Mouse (Mus musculus): ENCODE results near the gene Evc2.
A peak's percentile ranks its signal among the peaks of the same experiment; 100 is the strongest.

Gene Evc2

GRCm38 (mm10) chr5:37368796-37369195, 30.5 kb downstream of the Evc2 start:
- DNase-seq: no peak

- DNase-seq: no peak
These were observed 39.1 kb downstream of the Evc2 start for GRCm38 (mm10) chr5:37377376-37377775.

GRCm38 (mm10) chr5:37380641-37381040, 42.3 kb downstream of the Evc2 start:
- no peak for DNase-seq

- DNase-seq: no peak
These were observed 45.3 kb downstream of the Evc2 start for GRCm38 (mm10) chr5:37383570-37383969.

GRCm38 (mm10) chr5:37388646-37389045, 50.3 kb downstream of the Evc2 start:
- no peak for DNase-seq

- DNase-seq: peak; percentile 31
These were observed 51.7 kb downstream of the Evc2 start for GRCm38 (mm10) chr5:37389808-37390495.

GRCm38 (mm10) chr5:37390923-37391322, 52.6 kb downstream of the Evc2 start:
- no peak for DNase-seq

- DNase-seq: peak; percentile 64
These were observed 53.6 kb downstream of the Evc2 start for GRCm38 (mm10) chr5:37391901-37392300.

- DNase-seq: no peak
These were observed 57.1 kb downstream of the Evc2 start for GRCm38 (mm10) chr5:37395172-37396030.

GRCm38 (mm10) chr5:37419028-37419427, 80.7 kb downstream of the Evc2 start:
- no peak for DNase-seq

GRCm38 (mm10) chr5:37427210-37427609, 88.9 kb downstream of the Evc2 start:
- DNase-seq: no peak

- no peak for DNase-seq
These were observed 97.1 kb downstream of the Evc2 start for GRCm38 (mm10) chr5:37435417-37435816.

- no peak for DNase-seq
These were observed 104.5 kb downstream of the Evc2 start for GRCm38 (mm10) chr5:37442767-37443166.

GRCm38 (mm10) chr5:37447546-37447945, 109.2 kb downstream of the Evc2 start:
- DNase-seq: no peak

GRCm38 (mm10) chr5:37456590-37456989, 118.3 kb downstream of the Evc2 start:
- no peak for DNase-seq

GRCm38 (mm10) chr5:37457191-37457590, 118.9 kb downstream of the Evc2 start:
- DNase-seq: no peak

GRCm38 (mm10) chr5:37457831-37458230, 119.5 kb downstream of the Evc2 start:
- no peak for DNase-seq

GRCm38 (mm10) chr5:37458236-37458635, 119.9 kb downstream of the Evc2 start:
- no peak for DNase-seq

GRCm38 (mm10) chr5:37465461-37465860, 127.2 kb downstream of the Evc2 start:
- DNase-seq: no peak

- DNase-seq: no peak
These were observed 129.3 kb downstream of the Evc2 start for GRCm38 (mm10) chr5:37467646-37468045.

- no peak for DNase-seq
These were observed 130.7 kb downstream of the Evc2 start for GRCm38 (mm10) chr5:37469031-37469430.

GRCm38 (mm10) chr5:37471584-37471983, 133.3 kb downstream of the Evc2 start:
- no peak for DNase-seq

GRCm38 (mm10) chr5:37472025-37472608, 133.8 kb downstream of the Evc2 start:
- DNase-seq: no peak

All from cerebellum, adult 8-10 months (tissue).